Mouse (Mus musculus): ENCODE results near the gene Cc2d2b. TPM values are rescaled to one million over a fixed set of nuclear protein-coding genes. Genes with fewer than 3 reads are reported as not detected.

Cc2d2b gene
- total and polyA plus RNA-seq, 3 experiments = not detected

- dilution Hi-C loops (cut with MboI; ENCODE audit: extremely low pct_ligation_motif_present, extremely low pct_unique_long_range_greater_than_20kb, low sequenced_read_pairs) = no loop called here
- no peak within 1 kb of the TSS for H3K27ac ChIP-seq (ENCODE audit: insufficient read depth, low read depth)
- in situ Hi-C loops (cut with MboI; ENCODE audit: low pct_ligation_motif_present, low pct_unique_long_range_greater_than_20kb, low sequenced_read_pairs) = loop anchor here (5.0 kb wide), 1 partner anchor 71 kb away; no protein-coding TSS in a partner anchor
These were observed 82.3 kb downstream of the Cc2d2b start, which contains the start of gene Ccnj for GRCm38 (mm10) chr19:40830703-40831415. Ccnj (plus strand) TSS chr19:40831279.

More at GRCm38 (mm10) chr19:40830703-40831415, 82.3 kb downstream of the Cc2d2b start, which contains the start of gene Ccnj:
- Histone ChIP-seq H3K4me1 (ENCODE audit: control insufficient read depth in 1 of 2, insufficient read depth in 2 of 2) (peaks cover 6 to 22% of the 10 kb centered on the region in 2 experiments), H3K4me2 (ENCODE audit: insufficient read depth, low read depth, poor library complexity, severe bottlenecking) (peak within 1 kb of the TSS; percentile 79), H3K9ac (ENCODE audit: insufficient read depth, low read depth) (peak within 1 kb of the TSS; percentile 73), H3K27me3 (replicated peaks) (no peaks in the 10 kb centered on the region), H3K4me3 (replicated peaks in 1 of 3; ENCODE audit: low read depth in 2 of 3, low read length in 2 of 3, poor library complexity in 1 of 3) (peak within 1 kb of the TSS; percentile 67 to 83 (median 75)), H3K36me3 (replicated peaks in 1 of 2; ENCODE audit: control insufficient read depth in 1 of 2, insufficient read depth in 1 of 2, low read length in 1 of 2) (peaks cover 0 to 11% of the 10 kb centered on the region in 2 experiments), H3K9me3 (replicated peaks; ENCODE audit: low read length) (no peaks in the 10 kb centered on the region), H3K79me2 (replicated peaks; ENCODE audit: control insufficient read depth, extremely low read depth, insufficient read depth, poor library complexity, severe bottlenecking) (peaks cover 2% of the 10 kb centered on the region; the same call in 1 of the 2 replicates)
- DNase-seq (ENCODE audit: extremely low read depth) = peak; percentile 74
- TF ChIP-seq ZKSCAN1 (IDR thresholded peaks at IDR 0.05; ENCODE audit: borderline replicate concordance, low read depth, low read length) (no peak), ZMIZ1 (IDR thresholded peaks at IDR 0.05; ENCODE audit: low read depth, low read length) (peak; percentile 80), RAD21 (IDR thresholded peaks at IDR 0.05; ENCODE audit: low read depth, low read length) (no peak), MXI1 (IDR thresholded peaks at IDR 0.05; ENCODE audit: low read depth, low read length) (peak; percentile 85; the same call in 1 of the 2 replicates), MYC (IDR thresholded peaks at IDR 0.05; ENCODE audit: low read depth, low read length) (0 out of 2 replicates have a peak, but pooled peaks have one; percentile 30), JUN (IDR thresholded peaks at IDR 0.05; ENCODE audit: insufficient read depth, low read depth, low read length) (no peak), CTCF (conservative IDR thresholded peaks at IDR 0.05 in 1 of 2, IDR thresholded peaks at IDR 0.05 in 1 of 2; ENCODE audit: low read depth in 2 of 2, low read length in 2 of 2) (no peak), SMC3 (IDR thresholded peaks at IDR 0.05; ENCODE audit: low read depth, low read length) (no peak), SIN3A (IDR thresholded peaks at IDR 0.05; ENCODE audit: low read length) (peak; percentile 73), MAX (IDR thresholded peaks at IDR 0.05; ENCODE audit: low read length) (peak; percentile 71), PAX5 (IDR thresholded peaks at IDR 0.05; ENCODE audit: low read length) (no peak), CHD1 (IDR thresholded peaks at IDR 0.05; ENCODE audit: low read depth, low read length) (no peak), JUND (conservative IDR thresholded peaks at IDR 0.05; ENCODE audit: low read depth, low read length) (no peak), BHLHE40 (IDR thresholded peaks at IDR 0.05; ENCODE audit: low read depth, low read length) (peak; percentile 75), TCF12 (IDR thresholded peaks at IDR 0.05; ENCODE audit: low read depth, low read length) (peak; percentile 73), ELF1 (IDR thresholded peaks at IDR 0.05; ENCODE audit: low read depth, low read length) (peak; percentile 50; the same call in 1 of the 2 replicates), ZC3H11A (IDR thresholded peaks at IDR 0.05; ENCODE audit: low read depth, low read length) (no peak), HCFC1 (IDR thresholded peaks at IDR 0.05; ENCODE audit: low read depth, low read length) (peak; percentile 74), NELFE (IDR thresholded peaks at IDR 0.05; ENCODE audit: low read depth, low read length) (peak; percentile 85), UBTF (IDR thresholded peaks at IDR 0.05; ENCODE audit: low read depth, low read length) (0 out of 2 replicates have a peak, but pooled peaks have one; percentile 23), GABPA (IDR thresholded peaks at IDR 0.05; ENCODE audit: insufficient replicate concordance, low read depth, low read length) (no peak), TBP (conservative IDR thresholded peaks at IDR 0.05; ENCODE audit: low read depth, low read length) (0 out of 2 replicates have a peak, but pooled peaks have one; percentile 69), MAZ (IDR thresholded peaks at IDR 0.05; ENCODE audit: low read depth, low read length) (peak; percentile 52; the same call in 1 of the 2 replicates), ZNF384 (IDR thresholded peaks at IDR 0.05; ENCODE audit: low read depth, low read length) (no peak), USF2 (conservative IDR thresholded peaks at IDR 0.05; ENCODE audit: low read depth, low read length) (no peak), MAFK (IDR thresholded peaks at IDR 0.05; ENCODE audit: insufficient replicate concordance, low read length) (no peak), IRF4 (IDR thresholded peaks at IDR 0.05; ENCODE audit: low read depth, low read length) (peak; percentile 57), ETS1 (conservative IDR thresholded peaks at IDR 0.05; ENCODE audit: low read depth, low read length) (no peak), RCOR1 (conservative IDR thresholded peaks at IDR 0.05; ENCODE audit: low read depth, low read length) (0 out of 2 replicates have a peak, but pooled peaks have one; percentile 31), KAT2A (IDR thresholded peaks at IDR 0.05; ENCODE audit: insufficient replicate concordance, low read length) (peak; percentile 71; the same call in 1 of the 2 replicates), E2F4 (IDR thresholded peaks at IDR 0.05; ENCODE audit: insufficient replicate concordance, low read depth, low read length) (no peak), POLR2A (IDR thresholded peaks at IDR 0.05; ENCODE audit: low read depth, low read length) (peak; percentile 85), USF1 (IDR thresholded peaks at IDR 0.05; ENCODE audit: low read depth, low read length) (0 out of 2 replicates have a peak, but pooled peaks have one; percentile 8), MEF2A (IDR thresholded peaks at IDR 0.05; ENCODE audit: borderline replicate concordance, low read depth, low read length) (peak; percentile 31; the same call in 1 of the 2 replicates), POLR2AphosphoS2 (IDR thresholded peaks at IDR 0.05; ENCODE audit: low read depth, low read length) (no peak), CHD2 (IDR thresholded peaks at IDR 0.05; ENCODE audit: low read length) (peak; percentile 96), EP300 (IDR thresholded peaks at IDR 0.05; ENCODE audit: low read length) (no peak), NRF1 (IDR thresholded peaks at IDR 0.05; ENCODE audit: low read depth, low read length) (peak; percentile 44)
